Mouse (Mus musculus) kidney, adult 11 months (tissue): ENCODE data around the gene Hoxa5.

ENCODE experiments used
- DNase-seq: peaks from one replicate; pipeline ENCODE4 v3.0.0; 2022

Hoxa5 gene

DNA sequence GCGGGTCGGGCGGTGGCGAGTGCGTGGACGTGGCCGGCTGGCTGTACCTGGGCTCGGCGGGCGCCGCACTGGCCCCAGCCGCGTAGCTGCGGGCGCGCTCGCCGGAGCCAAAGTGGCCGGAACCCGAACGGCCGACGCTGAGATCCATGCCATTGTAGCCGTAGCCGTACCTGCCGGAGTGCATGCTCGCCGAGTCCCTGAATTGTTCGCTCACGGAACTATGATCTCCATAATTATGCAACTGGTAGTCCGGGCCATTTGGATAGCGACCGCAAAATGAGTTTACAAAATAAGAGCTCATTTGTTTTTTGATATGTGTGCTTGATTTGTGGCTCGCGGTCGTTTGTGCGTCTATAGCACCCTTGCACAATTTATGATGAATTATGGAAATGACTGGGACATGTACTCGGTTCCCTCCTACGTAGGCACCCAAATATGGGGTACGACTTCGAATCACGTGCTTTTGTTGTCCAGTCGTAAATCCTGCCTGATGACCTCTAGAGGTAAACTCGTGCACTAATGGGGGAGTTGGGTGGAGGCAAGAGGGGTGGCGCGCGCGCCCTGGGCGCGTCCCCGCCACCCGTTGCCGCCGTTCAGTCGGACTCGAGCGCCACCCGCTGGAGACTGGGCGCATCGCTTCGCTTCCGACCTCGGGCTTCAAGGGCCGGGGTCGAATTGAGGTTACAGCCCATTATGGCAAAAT lies at the start of gene Hoxa5:
Gene Hoxa5 (minus strand): TSS at position 538 of the 703 bp plus-strand sequence.
- peak; percentile 93 for DNase-seq

- DNase-seq: no peak
Measured at GRCm38 (mm10) chr6:52253511-52254500, 49.4 kb upstream of the Hoxa5 start.

DNA sequence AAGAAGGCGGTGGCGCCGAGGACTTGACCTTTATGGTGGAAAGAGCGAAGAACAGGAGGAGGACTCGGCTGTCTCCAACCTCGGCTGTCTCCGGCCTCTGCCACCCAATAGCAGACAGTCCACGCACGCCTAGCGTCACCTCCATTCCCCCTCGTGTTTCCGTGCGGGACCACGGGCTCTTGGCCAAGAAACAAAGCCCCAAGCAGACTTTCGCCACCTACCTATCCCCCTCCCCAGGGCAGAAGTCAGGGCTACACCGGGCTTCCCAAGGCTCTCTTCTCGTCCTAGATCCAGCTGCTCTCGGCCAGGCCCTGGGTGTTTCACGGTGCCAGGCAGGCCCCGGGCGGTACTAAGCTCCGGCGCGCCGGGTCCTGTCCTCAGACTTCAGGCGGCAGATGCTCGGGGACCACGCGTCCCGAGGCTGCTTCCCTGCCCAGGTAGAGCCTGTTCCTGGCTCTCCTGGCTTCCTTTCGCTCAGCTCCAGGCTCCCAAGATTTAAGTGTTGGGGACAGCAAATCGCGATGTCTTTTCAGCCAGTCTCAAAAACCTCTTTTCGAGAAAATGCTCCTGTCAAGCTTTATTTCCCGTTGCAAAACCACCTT lies 48.5 kb upstream of the Hoxa5 start:
- DNase-seq: no peak

- no peak for DNase-seq
Measured at GRCm38 (mm10) chr6:52252016-52252774, 47.8 kb upstream of the Hoxa5 start.

DNA sequence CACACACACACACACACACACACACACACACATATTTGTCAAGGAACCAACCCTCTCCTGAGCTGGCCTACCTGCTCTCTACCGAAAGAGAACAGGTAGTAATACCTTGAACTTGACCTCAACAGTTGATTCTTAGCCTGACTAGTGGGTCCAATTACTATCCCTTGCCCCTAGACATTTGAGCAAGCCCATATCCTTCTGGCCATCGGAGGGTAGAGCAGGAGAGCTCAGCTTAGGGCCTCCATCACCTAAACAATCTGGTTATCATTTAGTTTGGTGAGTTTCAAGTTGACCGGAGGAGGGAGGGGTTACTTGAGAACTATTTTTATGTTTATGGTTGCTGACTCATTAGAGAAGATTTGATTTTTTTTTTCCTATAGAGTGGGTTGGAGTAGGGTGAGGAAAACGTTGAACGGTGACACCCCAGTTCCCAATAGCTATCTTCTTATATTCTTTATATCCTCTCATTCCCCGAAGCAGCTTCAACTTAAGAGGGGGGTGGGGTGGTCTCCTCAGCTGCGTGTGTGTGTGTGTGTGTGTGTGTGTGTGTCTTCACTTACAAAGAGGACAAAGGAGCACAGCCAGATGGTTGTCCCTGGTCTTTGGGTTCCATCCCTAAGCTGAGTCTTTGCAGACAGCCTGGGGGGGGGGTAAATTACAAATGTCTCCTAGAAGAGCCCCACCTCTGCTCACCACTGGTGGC lies 46.9 kb upstream of the Hoxa5 start:
- DNase-seq: no peak

GRCm38 (mm10) chr6:52249826-52250225 lies 45.4 kb upstream of the Hoxa5 start:
- no peak for DNase-seq

DNA sequence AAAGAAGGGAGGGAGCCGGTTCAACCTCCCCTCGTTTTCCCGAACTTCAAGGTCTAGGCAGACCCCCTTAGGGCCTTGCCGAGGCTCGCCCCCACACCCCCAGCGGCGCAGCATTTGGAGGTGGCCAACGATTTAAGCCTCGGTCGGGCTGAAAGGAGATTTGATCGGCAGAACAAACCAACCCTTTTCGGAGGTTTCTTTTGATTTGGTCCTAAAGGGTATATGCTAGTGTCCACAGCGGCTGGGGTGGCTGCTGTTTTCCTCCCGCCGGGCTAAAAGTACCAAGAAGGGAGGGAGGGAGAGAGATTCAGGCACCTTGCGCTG lies 45.0 kb upstream of the Hoxa5 start:
- no peak for DNase-seq

GRCm38 (mm10) chr6:52248638-52249414 lies 44.4 kb upstream of the Hoxa5 start:
- DNase-seq: no peak

DNA sequence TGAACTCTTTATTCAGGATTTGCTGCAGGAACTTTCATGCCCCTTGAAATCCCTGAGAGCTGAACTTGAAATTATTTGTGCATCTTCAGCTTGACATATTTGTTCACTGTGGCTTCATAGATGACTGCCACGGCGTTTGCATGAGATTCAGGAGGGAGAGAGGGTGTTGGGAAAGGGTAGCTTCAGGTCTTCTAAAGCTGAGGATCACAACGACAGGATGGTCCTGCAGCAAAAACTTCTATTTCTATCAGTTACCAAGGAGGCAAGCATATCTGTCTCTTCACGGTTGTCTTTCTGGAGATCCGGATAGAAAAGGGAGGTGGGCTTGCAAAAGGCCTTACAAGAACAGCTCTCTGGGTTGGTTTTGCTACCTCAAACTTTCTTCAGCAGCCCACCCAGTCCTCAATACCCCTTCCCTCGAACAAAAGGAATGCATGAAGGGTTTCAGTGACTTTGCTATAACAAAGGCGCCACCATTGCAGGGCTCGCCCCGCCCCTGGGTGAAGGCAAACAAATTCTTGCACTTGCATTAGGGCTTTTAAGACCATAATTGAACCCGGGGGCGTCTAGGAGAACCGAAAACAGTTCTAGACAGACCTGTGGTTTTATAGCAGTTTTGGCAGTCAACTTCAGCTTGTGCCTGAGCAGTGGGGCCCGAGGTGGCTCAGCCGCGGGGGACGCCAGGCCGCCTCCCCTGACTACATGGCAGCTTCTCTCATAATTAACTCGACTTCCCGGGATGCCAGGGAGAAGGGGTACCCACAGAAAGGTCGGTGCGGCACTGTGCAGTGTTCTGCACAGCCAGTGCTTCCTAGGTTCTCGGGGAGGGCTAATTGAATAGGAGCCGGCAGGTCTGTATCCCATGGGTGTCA lies 43.6 kb upstream of the Hoxa5 start:
- DNase-seq: no peak

GRCm38 (mm10) chr6:52246916-52247315 lies 42.5 kb upstream of the Hoxa5 start:
- DNase-seq: no peak

DNA sequence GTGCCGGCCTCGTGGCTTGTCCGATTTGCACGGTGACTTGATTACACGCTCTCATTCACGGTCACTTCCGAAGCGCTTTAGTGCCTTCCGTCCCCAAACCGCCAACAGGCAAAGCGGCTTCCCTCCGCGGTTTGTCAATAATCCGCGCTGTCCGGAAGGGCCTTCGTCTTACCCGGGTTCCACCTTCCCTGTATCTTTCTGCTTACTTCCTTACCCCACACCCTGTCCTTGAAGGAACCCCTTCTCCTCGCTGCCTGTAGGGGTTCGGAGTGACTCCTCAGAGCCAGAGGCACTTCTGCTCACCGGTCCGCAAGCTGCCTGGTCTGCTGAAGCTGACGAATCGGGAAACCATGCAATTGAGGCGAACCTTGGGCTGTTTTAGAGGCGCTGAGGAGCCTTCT lies 42.0 kb upstream of the Hoxa5 start:
- no peak for DNase-seq

DNA sequence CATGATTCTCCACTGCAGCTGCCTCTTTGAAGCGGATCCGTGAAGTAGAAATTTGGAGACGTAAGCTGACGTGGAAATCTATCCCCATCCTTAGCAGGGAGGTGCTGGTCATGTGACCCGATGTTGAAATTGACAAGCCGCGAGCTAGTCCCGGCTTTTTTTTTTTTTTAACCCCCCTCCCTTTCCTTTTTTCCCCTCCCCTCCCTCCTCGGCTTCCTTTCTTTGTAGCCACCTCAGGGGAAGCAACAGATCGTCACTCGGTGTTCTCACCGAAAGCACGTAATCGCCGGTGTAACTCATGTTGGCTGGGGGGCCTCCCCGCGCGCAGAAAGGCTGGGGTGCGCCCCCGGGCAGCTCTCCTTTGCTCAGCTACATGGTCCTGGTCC lies 41.4 kb upstream of the Hoxa5 start, which contains the start of gene Hoxa11:
Gene Hoxa11 (minus strand): TSS at position 54 of the 386 bp plus-strand sequence.
- DNase-seq: no peak

GRCm38 (mm10) chr6:52245040-52245756 lies 40.8 kb upstream of the Hoxa5 start:
- no peak for DNase-seq

- no peak for DNase-seq
Measured at GRCm38 (mm10) chr6:52244471-52245039, 40.2 kb upstream of the Hoxa5 start.

- no peak for DNase-seq
Measured at GRCm38 (mm10) chr6:52243681-52244121, 39.3 kb upstream of the Hoxa5 start.

GRCm38 (mm10) chr6:52242801-52243332 lies 38.5 kb upstream of the Hoxa5 start:
- DNase-seq: no peak

GRCm38 (mm10) chr6:52241001-52241621 lies 36.7 kb upstream of the Hoxa5 start:
- no peak for DNase-seq

GRCm38 (mm10) chr6:52240389-52241000 lies 36.1 kb upstream of the Hoxa5 start, which contains the start of gene Hoxa10:
Gene Hoxa10, minus strand, starts transcription at chr6:52240854.
- DNase-seq: peak; percentile 89
